8 mouse cellular contexts compared by ENCODE assay signal in the genomic region with DNA sequence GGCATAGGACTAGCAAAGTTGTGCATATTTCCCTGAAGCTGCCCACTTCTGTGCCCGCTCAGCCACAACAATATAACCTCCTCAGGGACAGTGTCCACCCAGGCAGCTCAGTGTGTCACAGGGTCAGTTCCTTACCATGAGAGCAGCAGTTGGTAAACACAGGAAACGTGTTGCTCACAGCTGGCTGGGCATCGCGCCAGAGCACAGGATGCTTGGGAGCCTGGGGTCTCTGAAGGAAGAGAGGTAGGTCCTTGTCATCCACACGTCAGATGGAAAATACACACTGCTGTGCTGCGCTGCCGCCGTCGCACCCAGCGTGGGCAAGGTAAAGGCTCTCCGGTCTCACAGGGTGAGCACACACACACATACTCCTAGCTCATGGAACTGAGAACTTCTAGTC.
DNase-seq lines count a peak whose midpoint lies in the region; TF ChIP-seq lines count a peak whose summit lies in the region.

No protein-coding gene starts in this region.

- no peak for TF ChIP-seq CTCF in kidney, adult 2 months (conservative IDR thresholded peaks at IDR 0.05; ENCODE audit: insufficient read depth, insufficient read length, low read depth, low read length)
- no peak for TF ChIP-seq CTCF in bone marrow, adult 2 months (IDR thresholded peaks at IDR 0.05; ENCODE audit: control insufficient read depth, insufficient read depth, low read length)
- TF ChIP-seq CTCF in spleen, adult 2 months (IDR thresholded peaks at IDR 0.05; ENCODE audit: extremely low read depth, insufficient read depth, insufficient read length, insufficient replicate concordance): no peak

- DNase-seq in kidney, adult 2 months: peak; percentile 25
- no peak for DNase-seq in kidney, adult 11 months
- peak; percentile 83 for DNase-seq in kidney, postnatal 10 days
- peak; percentile 64 to 66 for DNase-seq in spleen, adult 2 months (ENCODE audit: low read depth in 1 of 2, low spot score in 2 of 2)
- DNase-seq in hindbrain, embryonic 10.5 days (ENCODE audit: low spot score): no peak
- DNase-seq in Muller cell, postnatal 12 days (ENCODE audit: inconsistent ontology term): no peak
- DNase-seq in embryo, embryonic 10 days (ENCODE audit: low spot score): no peak

- no peaks in the 10 kb centered on the region for H3K27me3 ChIP-seq in kidney, adult 2 months (replicated peaks; ENCODE audit: control insufficient read depth, insufficient read depth, low read length)
- H3K27me3 ChIP-seq in spleen, adult 2 months (ENCODE audit: control insufficient read depth, insufficient read depth, low read length): no peaks in the 10 kb centered on the region
- H3K27me3 ChIP-seq in hindbrain, embryonic 10.5 days (ENCODE audit: insufficient read depth, poor library complexity, severe bottlenecking): no peaks in the 10 kb centered on the region

- no peaks in the 10 kb centered on the region for H3K9me3 ChIP-seq in hindbrain, embryonic 10.5 days

- no peaks in the 10 kb centered on the region for H3K36me3 ChIP-seq in kidney, adult 2 months (ENCODE audit: control insufficient read depth, insufficient read depth, low read length)
- H3K36me3 ChIP-seq in spleen, adult 2 months (ENCODE audit: control insufficient read depth, insufficient read depth, low read length): no peaks in the 10 kb centered on the region
- peaks cover 4% of the 10 kb centered on the region; the same call in 1 of the 2 replicates for H3K36me3 ChIP-seq in hindbrain, embryonic 10.5 days

- WGBS in kidney, adult 2 months: 68% methylated on average over 11 of the region's 11 CpGs
- WGBS in bone marrow, adult 2 months: 45% methylated on average over 11 of the region's 11 CpGs
- 23% methylated on average over 11 of the region's 11 CpGs for WGBS in spleen, adult 2 months
- WGBS in hindbrain, embryonic 10.5 days: 89% methylated on average over 11 of the region's 11 CpGs

- no peak overlapping the region for H3K4me3 ChIP-seq in kidney, adult 2 months (ENCODE audit: insufficient read depth, low read depth, low read length)
- no peak overlapping the region for H3K4me3 ChIP-seq in bone marrow, adult 2 months (replicated peaks; ENCODE audit: control insufficient read depth, low read depth, low read length)
- H3K4me3 ChIP-seq in spleen, adult 2 months (ENCODE audit: extremely low read depth, insufficient read depth, insufficient read length): no peak overlapping the region
- H3K4me3 ChIP-seq in hindbrain, embryonic 10.5 days: no peak overlapping the region

- no peak for TF ChIP-seq POLR2A in kidney, adult 2 months (IDR thresholded peaks at IDR 0.05; ENCODE audit: low read depth, low read length)
- TF ChIP-seq POLR2A in bone marrow, adult 2 months (IDR thresholded peaks at IDR 0.05; ENCODE audit: borderline replicate concordance, control insufficient read depth, low read depth, low read length): no peak
- TF ChIP-seq POLR2A in spleen, adult 2 months (IDR thresholded peaks at IDR 0.05; ENCODE audit: low read depth, low read length): no peak

- H3K4me1 ChIP-seq in kidney, adult 2 months (ENCODE audit: control insufficient read depth, insufficient read depth, low read length): no peaks in the 10 kb centered on the region
- peaks cover 4% of the 10 kb centered on the region for H3K4me1 ChIP-seq in bone marrow, adult 2 months (ENCODE audit: control insufficient read depth, insufficient read depth, low read length)
- peaks cover 26% of the 10 kb centered on the region; the same call in 1 of the 2 replicates for H3K4me1 ChIP-seq in spleen, adult 2 months (ENCODE audit: control insufficient read depth, insufficient read depth, insufficient read length)
- no peaks in the 10 kb centered on the region; the same call in 1 of the 2 replicates for H3K4me1 ChIP-seq in hindbrain, embryonic 10.5 days (replicated peaks)

- H3K27ac ChIP-seq in kidney, adult 2 months (ENCODE audit: insufficient read depth, low read depth, low read length): no peak overlapping the region
- H3K27ac ChIP-seq in bone marrow, adult 2 months (ENCODE audit: control insufficient read depth, insufficient read depth, low read depth, low read length, poor library complexity): peak overlapping the region; percentile 11; the same call in 1 of the 2 replicates
- H3K27ac ChIP-seq in spleen, adult 2 months (ENCODE audit: insufficient read depth, low read length): peak overlapping the region; percentile 77
- H3K27ac ChIP-seq in hindbrain, embryonic 10.5 days: no peak overlapping the region

Comparison
In these comparisons a context has a peak if more than half of its experiments do, and no peak if none do; other contexts are left out.
1. DNase-seq: peak in kidney, adult 2 months (single experiment), kidney, postnatal 10 days (single experiment) and spleen, adult 2 months (2 of 2); none in kidney, adult 11 months (single experiment), hindbrain, embryonic 10.5 days (single experiment), Muller cell, postnatal 12 days (single experiment) and embryo, embryonic 10 days (single experiment).
2. H3K27ac ChIP-seq: peak in bone marrow, adult 2 months (single experiment) and spleen, adult 2 months (single experiment); none in kidney, adult 2 months (single experiment) and hindbrain, embryonic 10.5 days (single experiment).